Mouse (Mus musculus) spleen, postnatal 10 days (tissue): ENCODE data around the gene Methig1.
"Not testable (repeated sequence)": the region's sequence is repeated elsewhere in the genome, so short reads cannot be mapped to it uniquely, and the experiment has no call there.

Experiments
- DNase-seq, 2 experiments: peaks; one replicate each; pipeline ENCODE4 v3.0.0; 2021 to 2022; ENCODE audit warnings: low spot score in 2 of 2

Gene Methig1

GRCm38 (mm10) chr15:100337847-100338246, 15.1 kb upstream of the Methig1 start:
- DNase-seq, result peak; percentile 34 to 82

GRCm38 (mm10) chr15:100341314-100341980, 11.5 kb upstream of the Methig1 start:
- DNase-seq, result not testable (repeated sequence)

DNA sequence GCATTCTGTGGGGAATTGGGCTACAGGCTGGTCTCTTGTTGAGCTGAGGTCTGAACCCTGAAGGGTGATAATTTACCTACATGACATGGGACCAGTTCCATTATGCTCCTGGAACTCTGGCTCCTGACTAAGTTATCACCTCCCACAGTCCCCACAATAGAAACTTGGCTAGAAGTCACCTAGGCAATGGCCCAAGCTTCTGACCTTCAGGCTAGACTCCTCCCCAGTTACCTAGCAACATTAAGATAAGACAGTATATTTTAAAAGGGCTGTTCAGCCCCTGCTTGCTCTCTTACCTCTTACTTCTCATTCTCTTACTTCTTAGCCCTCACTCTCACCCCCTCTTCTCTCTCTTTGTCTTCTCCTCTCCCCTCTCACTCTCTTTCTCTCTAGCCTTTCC, 7.5 kb upstream of the Methig1 start:
- no peak for DNase-seq

- no peak for DNase-seq
Observed at GRCm38 (mm10) chr15:100346761-100347160, 6.2 kb upstream of the Methig1 start.

DNA sequence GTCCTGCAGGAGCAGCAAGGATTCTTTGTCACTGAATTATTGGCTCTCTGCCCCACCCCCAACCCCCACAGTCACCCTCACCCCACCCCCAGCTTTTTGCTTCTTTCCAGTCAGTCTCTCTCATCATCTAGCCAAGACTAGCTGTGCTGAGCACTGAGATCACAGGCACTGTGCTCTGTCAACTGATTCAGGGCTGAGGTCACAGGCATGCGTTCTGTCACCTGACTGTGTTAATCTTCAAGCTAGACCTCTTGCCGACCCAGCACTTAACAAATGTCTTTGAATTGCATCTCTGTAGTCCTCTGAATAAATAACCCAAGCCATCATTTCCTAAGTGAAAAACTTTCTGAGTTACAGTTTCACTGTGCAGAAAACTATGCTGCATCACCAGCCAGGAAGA, 3.5 kb upstream of the Methig1 start:
- no peak for DNase-seq

DNA sequence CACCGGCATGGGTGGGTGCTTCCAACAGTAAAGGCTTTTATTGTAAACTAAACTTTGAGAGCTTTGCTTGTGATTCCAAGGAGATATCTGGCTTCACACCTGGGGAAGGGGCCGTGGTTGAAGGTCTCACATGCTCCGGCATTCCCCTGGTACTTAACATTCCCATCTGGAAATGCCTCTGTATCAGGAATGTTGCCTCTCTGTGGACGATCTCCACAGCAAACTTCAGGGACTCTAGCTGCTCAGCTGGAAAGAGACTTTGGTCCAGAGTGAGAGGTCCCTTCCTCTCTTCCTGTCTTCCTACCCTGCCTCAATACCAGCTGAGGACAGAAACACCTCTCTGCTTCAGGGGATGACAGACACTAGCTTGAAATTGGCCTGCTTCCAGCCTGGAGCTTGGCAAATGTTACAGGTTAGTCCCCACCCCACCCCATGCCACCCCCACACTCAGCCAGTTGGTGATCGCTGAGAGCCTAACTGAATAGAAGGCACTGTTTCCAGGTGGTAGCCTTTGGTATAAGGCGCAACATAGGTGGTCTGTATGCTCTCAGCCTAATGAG, 1.4 kb upstream of the Methig1 start:
- no peak for DNase-seq

DNA sequence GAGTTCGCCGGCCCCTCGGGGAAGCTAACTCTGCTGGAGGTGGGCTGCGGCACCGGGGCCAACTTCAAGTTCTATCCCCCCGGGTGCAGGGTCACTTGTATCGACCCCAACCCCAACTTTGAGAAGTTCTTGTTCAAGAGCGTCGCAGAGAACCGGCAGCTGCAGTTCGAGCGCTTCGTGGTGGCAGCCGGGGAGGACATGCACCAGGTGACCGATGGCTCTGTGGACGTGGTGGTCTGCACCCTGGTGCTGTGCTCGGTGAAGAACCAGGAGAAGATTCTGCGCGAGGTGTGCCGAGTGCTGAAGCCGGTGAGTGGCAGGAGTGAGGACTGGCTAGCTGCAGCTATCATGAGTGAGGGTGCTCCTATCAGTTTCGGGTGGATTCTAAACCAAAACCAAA, 450 bp downstream of the Methig1 start:
- DNase-seq, result not testable (repeated sequence)

DNA sequence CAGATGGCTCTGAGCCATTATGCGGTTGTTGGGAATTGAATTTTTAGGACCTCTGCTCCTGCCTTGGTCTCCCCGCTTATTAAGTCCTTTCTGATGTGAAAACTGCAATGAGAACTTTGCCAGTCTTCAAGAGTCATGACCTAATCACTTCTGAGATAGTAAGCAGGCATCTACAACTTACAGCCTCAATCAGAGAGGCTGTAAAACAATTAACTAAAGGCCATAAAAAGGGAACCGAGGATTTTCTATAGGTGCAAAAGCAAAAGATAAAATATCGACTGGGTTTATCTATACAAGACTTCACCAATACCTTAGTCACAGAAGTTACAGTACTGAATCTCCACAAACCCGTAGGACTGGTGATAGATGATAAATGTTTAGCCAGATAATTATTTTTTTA, 2.9 kb downstream of the Methig1 start:
- DNase-seq, result no peak

GRCm38 (mm10) chr15:100364242-100364641, 11.3 kb downstream of the Methig1 start, which contains the start of gene Higd1c:
Higd1c (plus strand) TSS chr15:100364542.
- DNase-seq, result no peak

DNA sequence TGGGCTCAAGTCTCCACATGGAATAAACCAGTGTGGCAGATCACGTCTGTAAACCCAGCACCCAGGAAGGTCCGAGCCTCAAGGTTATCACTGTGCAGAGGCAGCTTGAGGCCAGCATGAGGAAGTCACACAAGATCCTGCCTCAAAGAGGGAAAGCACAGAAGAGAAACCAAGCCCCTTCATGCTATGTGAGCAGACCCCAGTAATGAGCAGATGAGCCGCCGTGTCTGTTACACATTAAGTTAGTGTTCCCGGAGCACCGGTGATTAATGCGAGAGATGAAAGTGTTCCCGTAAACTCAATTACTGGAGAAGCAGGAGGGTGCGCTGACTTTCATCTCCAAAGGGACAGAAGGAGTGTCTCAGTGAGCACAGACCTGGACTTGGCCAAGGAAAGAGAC, 13.0 kb downstream of the Methig1 start:
- DNase-seq, result not testable (repeated sequence)

GRCm38 (mm10) chr15:100367119-100367518, 14.2 kb downstream of the Methig1 start:
- no peak for DNase-seq

GRCm38 (mm10) chr15:100375066-100375465, 22.1 kb downstream of the Methig1 start:
- peak in 1 of 2 experiments; percentile 68 for DNase-seq

DNA sequence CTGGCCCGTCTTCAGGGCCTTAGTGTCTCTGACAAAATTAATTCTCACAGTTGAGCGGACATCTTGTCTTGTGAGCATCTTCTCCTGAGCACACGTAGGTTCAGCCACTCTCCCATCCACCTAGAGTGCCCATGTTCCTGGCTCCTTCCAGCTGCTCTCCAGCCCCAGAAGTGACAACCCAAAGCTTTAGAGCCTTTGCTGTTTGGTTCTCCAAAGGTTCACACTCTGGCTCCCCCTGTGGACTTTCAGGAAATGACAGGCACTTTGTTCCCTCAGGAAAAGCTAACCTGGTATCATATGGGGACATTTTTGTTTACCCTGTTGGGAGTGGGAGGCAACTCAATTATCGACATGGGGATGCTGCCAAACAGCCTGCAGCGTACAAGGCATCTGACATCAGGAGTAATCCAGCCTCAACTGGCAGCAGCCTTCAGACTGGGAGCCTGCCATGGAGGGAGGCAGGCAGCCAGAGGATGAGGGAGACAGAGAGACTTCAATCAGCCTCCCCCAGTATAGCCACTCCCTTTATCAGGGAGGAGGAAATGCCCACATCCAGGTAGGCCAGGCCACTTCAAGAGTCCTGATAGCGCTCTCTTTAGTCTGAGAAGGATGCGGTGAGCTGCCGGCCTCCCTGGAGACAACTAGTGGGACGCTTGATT, 25.0 kb downstream of the Methig1 start:
- not testable (repeated sequence) for DNase-seq

GRCm38 (mm10) chr15:100379658-100380057, 26.7 kb downstream of the Methig1 start:
- no peak for DNase-seq

DNA sequence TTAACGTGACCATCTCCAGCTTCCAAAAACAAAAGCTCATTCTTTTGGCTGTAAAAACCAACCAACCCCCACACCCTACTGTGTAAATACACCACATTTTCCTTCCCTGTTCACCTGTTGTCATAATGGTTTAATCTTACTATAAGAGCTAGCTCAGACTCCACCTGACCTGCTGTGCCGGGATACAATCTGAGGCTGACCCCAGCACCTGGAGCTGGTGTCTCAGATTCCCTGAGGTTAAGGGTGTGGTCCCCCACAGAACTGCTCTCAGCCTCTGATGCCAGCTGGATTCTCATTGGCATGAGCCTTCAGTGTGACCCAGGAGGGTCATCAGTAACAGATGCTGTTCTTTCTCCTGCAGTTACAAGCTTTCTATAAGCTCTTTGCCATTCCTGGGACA, 27.2 kb downstream of the Methig1 start:
- DNase-seq, result no peak

DNA sequence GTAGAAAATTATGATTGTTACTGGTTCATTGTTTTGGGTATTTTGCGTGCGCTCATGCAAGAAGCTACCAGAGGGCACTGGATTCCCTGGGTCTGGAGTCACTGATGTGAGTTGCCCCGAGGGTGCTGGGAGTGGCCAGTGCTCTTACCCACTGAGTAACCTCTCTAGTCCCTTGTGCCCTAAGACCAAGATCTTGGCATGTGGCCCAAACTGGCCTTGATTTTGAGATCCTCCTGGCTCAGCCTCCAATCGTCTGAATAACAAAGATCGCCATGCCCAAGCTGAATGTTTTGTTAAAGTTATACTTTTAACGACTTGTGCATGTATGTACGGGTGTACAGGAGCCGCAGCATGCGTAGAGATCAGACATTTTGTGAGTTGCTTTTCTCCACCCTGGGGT, 32.8 kb downstream of the Methig1 start:
- no peak for DNase-seq

DNA sequence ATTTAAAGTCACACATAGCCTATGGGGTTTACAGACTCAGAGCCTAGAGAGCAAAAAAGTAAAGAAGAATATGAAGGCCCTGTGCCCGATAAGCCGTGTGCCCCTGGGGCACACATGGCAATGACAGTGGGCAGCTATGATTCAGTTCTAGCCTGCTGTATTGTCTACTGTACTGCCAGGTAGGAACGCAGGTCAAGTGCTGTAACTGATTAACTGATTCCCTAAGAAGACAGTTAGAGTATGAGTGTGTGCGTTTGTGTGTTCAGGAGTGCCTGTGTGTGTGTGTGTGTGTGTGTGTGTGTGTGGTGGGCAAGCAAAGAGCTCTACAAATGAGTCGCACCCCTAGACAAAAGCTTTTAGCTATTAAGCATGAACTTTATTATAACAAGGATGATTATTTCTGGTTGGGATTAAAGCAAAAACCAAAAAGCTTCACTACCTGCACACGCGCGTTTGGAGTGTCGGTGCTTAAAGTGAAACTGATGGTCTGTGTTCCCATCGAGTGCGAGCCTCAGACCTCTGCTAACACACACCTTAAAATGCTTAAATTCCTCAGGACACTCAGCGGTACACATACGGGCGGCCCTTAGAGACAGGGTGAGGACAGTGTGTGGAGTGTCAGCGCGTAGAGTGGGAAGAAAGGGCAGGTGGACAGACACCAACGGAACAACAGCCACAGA, 34.7 kb downstream of the Methig1 start:
- DNase-seq, result no peak

GRCm38 (mm10) chr15:100388224-100388835, 35.4 kb downstream of the Methig1 start:
- DNase-seq, result peak in 1 of 2 experiments; percentile 51

DNA sequence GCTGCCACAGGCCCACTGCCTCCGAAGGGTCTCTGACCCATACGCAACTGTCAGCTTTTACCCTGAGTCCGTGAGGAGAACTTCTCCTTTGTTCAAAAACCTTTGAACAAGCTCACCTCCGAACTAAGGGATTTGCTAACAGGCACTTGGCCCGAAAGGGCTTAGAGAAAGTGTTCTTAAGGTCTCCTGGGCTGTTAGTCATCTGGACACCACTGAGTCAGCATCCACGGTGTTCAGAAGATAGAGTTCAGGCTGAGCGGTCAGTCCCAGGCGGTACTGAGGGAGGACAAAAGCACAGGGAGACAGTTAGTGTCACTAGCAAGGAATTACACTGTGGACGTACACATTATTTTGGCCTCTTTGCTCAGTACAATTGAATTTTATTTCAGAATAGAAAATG, 35.9 kb downstream of the Methig1 start:
- no peak for DNase-seq

- DNase-seq, result no peak
Observed at GRCm38 (mm10) chr15:100391066-100391465, 38.1 kb downstream of the Methig1 start.

DNA sequence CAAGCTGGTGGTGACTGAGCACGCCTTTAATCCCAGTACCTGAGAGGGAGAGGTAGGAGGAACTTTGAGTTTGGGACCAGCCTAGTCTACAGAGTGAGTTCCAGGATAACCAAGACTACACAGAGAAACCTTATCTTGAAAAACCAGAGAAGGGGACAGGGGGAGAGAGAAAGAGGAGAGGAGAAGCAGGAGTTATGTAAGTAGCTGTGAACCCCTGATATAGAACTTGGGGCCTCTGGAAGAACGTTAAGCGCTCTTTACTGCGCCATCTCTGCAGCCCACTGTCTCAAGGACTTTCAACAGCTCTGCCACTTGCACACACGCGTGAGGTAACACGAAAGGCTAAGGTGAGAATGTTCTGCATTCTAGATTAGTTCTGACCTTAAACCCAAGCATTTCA, 38.6 kb downstream of the Methig1 start:
- DNase-seq, result no peak

DNA sequence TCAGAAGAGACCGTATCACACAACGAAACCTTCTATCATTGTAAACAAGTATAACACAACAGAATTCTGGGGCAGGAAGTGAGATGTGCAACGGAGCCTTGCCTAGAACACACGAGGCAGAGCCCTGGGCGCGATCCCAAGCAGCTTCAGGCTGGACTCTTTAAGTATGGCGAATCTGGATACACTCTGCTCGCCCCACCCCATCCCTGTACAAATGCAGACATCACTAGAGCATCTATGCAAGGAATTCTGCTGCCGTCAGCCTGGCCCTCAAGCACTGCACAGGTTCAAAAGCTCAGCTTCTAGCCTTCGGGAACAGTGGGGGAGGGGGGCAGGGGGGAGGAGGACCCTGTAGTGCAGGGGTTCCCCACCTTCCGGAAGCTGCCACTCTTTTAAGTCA, 40.1 kb downstream of the Methig1 start:
- no peak for DNase-seq
